Mouse (Mus musculus): ENCODE results near the gene Scaf4. TPM values are rescaled to one million over a fixed set of nuclear protein-coding genes. Genes with fewer than 3 reads are reported as not detected.
A peak's percentile ranks its signal among the peaks of the same experiment; 100 is the strongest.

The Scaf4 gene
- total RNA-seq, 2 experiments from 2014 or later: 38.2 to 42.2 TPM

GRCm38 (mm10) chr16:90210717-90211116, 73.6 kb downstream of the Scaf4 start:
- no peak for DNase-seq (ENCODE audit: low spot score in 2 of 2)

DNA sequence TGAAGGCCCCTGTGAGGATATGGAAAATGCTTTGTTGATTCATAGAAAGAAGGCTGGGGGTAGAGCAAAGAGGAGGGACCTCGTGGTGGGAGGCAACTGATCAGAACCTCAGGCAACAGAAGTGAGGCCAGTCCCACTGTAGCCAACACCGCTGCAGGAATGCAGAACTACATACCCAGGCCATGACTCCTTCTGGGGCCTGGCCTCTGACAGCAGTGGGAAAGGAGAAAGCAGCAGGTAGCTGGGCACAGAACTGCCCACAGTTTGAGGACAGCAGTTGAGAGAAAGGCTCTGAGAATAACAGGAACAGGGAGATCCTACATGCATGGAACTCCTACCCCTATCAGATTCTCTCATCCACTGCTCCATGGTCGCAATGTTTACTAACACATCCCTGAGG, 75.3 kb downstream of the Scaf4 start:
- DNase-seq (ENCODE audit: low spot score in 2 of 2): no peak

- DNase-seq (ENCODE audit: low spot score in 2 of 2): no peak
Measured at GRCm38 (mm10) chr16:90204868-90205267, 79.4 kb downstream of the Scaf4 start.

- no peak for DNase-seq (ENCODE audit: low spot score in 2 of 2)
Measured at GRCm38 (mm10) chr16:90203226-90203962, 80.9 kb downstream of the Scaf4 start.

GRCm38 (mm10) chr16:90202140-90202539, 82.2 kb downstream of the Scaf4 start:
- DNase-seq (ENCODE audit: low spot score in 2 of 2): no peak

- DNase-seq (ENCODE audit: low spot score in 2 of 2): no peak
Measured at GRCm38 (mm10) chr16:90199174-90199573, 85.1 kb downstream of the Scaf4 start.

GRCm38 (mm10) chr16:90198626-90199025, 85.7 kb downstream of the Scaf4 start:
- DNase-seq (ENCODE audit: low spot score in 2 of 2): no peak

GRCm38 (mm10) chr16:90197337-90197973, 86.8 kb downstream of the Scaf4 start:
- peak; percentile 55 to 68 for DNase-seq (ENCODE audit: low spot score in 2 of 2)

DNA sequence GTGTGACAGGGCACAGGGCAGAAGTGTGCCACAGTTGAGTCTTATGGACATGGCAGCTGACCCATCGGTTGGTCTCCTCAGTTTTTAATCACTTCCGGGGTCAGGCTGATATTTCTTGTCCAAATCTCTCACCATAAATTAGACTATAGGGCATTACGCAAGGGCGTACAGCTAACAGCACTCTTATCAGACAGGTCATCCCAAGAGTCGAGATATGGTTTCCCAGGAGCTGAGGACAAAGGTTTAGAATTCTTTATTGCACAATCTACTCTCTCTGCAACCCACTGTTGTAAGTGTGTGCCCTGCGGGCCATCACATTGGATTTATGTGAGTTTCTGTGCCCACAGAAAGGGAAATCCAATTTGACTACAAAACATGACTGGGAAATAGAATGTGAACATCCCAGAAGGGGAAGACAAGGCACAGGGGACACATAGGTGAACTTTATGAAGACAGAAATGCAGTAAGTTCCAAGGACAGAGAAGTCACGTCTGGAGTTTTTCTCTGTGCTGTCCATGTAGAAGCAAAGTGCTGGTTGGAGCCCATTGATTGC, 87.5 kb downstream of the Scaf4 start:
- no peak for DNase-seq (ENCODE audit: low spot score in 2 of 2)

DNA sequence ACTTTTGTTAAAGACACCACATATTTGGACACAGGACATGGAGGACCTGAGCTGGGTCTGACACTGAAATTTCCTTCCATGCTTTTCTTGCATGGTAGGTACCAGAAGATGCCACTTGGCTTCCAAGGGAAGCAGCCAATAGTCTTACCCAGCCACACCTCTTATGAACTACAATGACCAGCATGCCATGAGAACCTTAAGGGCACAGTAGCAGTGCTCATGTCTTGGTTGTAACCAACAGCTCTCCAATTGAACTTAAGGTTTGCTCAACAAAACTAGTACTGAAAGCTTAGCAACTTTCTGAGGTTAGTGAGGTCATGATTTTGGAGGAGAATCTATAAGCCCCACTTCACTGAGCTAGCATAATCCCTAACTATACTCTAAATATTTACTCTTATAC, 90.6 kb downstream of the Scaf4 start:
- no peak for DNase-seq (ENCODE audit: low spot score in 2 of 2)

GRCm38 (mm10) chr16:90191289-90191688, 93.0 kb downstream of the Scaf4 start:
- no peak for DNase-seq (ENCODE audit: low spot score in 2 of 2)

- no peak for DNase-seq (ENCODE audit: low spot score in 2 of 2)
Measured at GRCm38 (mm10) chr16:90187453-90187852, 96.8 kb downstream of the Scaf4 start.

GRCm38 (mm10) chr16:90185928-90186588, 98.2 kb downstream of the Scaf4 start:
- peak; percentile 84 to 88 for DNase-seq (ENCODE audit: low spot score in 2 of 2)

GRCm38 (mm10) chr16:90184135-90184534, 100.2 kb downstream of the Scaf4 start:
- DNase-seq (ENCODE audit: low spot score in 2 of 2): no peak

- DNase-seq (ENCODE audit: low spot score in 2 of 2): no peak
Measured at GRCm38 (mm10) chr16:90181673-90182072, 102.6 kb downstream of the Scaf4 start.

- no peak for DNase-seq (ENCODE audit: low spot score in 2 of 2)
Measured at GRCm38 (mm10) chr16:90180975-90181374, 103.3 kb downstream of the Scaf4 start.

DNA sequence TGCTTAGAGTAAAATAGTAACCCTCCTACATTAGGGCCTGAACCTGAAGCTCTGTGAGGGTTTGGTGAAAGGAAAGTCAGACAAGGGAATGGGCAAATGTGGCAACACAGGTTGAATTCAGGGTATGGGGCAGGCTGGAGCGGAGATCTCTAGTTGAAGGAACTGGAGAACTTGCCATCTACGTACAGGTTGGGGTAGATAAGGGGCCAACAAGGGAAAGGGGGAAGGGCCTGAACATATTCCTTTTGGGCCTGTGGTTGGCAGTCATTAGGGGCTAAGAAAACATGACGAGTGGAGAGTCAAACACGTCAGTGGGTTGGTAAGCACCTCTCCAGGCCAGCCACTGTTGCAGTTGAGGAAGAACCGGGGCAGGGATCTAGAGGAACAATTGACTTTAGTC, 104.4 kb downstream of the Scaf4 start:
- no peak for DNase-seq (ENCODE audit: low spot score in 2 of 2)

DNA sequence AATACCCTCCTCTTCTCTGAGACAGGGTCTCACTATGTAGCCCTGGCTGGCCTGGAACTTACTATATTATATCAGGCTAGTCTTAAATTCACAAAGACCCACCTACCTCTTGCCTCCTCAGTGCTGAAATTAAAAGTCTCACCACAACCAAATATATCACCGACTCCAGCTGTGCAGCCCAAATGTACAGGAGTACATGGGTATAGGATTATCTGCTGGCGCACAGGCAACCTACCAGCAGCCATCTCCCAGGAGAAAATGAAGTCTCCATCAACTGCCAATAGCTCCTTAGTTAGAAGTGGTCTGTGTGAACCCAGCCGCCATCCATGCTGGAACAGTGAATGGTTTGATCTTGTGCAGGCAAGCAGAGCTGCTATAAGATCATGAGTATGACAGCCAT, 105.9 kb downstream of the Scaf4 start:
- DNase-seq (ENCODE audit: low spot score in 2 of 2): no peak

GRCm38 (mm10) chr16:90177425-90177824, 106.9 kb downstream of the Scaf4 start:
- no peak for DNase-seq (ENCODE audit: low spot score in 2 of 2)

DNA sequence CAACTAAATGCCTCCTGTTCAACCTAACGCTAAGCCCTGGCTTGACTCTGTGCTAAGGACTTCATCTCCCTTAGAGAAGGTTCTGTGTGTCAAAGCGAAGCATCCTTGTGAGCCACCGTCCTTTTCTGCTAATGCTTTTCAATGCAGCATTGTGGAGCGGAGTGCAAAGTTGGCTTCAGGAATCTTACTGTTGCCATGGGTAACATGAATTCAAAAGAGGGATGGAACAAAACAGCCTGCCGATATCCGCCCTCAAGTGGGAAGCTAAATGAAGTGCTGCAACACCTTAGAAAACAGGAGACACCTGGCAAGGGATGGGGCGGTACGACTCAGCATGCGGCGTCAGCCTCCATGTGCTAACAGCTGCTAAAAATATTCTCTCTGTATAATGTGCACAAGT, 107.8 kb downstream of the Scaf4 start:
- DNase-seq (ENCODE audit: low spot score in 2 of 2): peak in 1 of 2 experiments; percentile 20
